Mouse (Mus musculus) stomach, postnatal 0 days (tissue): ENCODE measurements around the gene B4gat1. TPM values are rescaled to one million over a fixed set of nuclear protein-coding genes. Genes with fewer than 3 reads are reported as not detected.

ENCODE experiments used
- ATAC-seq: fragments of 200-750 bp; cut with Nextera tagmentation; 2 replicates; pipeline ENCODE4 v1.8.0; 2017; ENCODE audit not compliant: low FRiP score, low TSS enrichment
- DNase-seq: peaks from one replicate; pipeline ENCODE4 v3.0.0-alpha.2; 2016; ENCODE audit warnings: low spot score
- H3K27ac ChIP-seq: fragments of 300-500 bp; sonication (generic); replicated peaks from 2 replicates; pipeline ENCODE4 v1.5.1; 2014; ENCODE audit warnings: mild to moderate bottlenecking, control low read depth
- H3K27me3 ChIP-seq: fragments of 300-500 bp; sonication (generic); 2 replicates; pipeline ENCODE4 v1.6.1; 2014; ENCODE audit warnings: low read length; ENCODE audit not compliant: control insufficient read depth, insufficient read depth
- H3K36me3 ChIP-seq: fragments of 300-500 bp; sonication (generic); 2 replicates; pipeline ENCODE4 v1.6.1; 2014; ENCODE audit warnings: low read length, mixed read lengths; ENCODE audit not compliant: control insufficient read depth, insufficient read depth
- H3K4me1 ChIP-seq: fragments of 300-500 bp; sonication (generic); replicated peaks from 2 replicates; pipeline ENCODE4 v1.6.1; 2014; ENCODE audit warnings: antibody characterized with exemption; ENCODE audit not compliant: control insufficient read depth, insufficient read depth
- H3K4me2 ChIP-seq: fragments of 300-500 bp; sonication (generic); replicated peaks from 2 replicates; pipeline ENCODE4 v1.6.1; 2014; ENCODE audit warnings: low read depth, mild to moderate bottlenecking, control low read depth, moderate library complexity
- H3K4me3 ChIP-seq: fragments of 300-500 bp; sonication (generic); 2 replicates; pipeline ENCODE4 v1.5.1; 2014; ENCODE audit warnings: low read depth, low read length, control low read depth
- H3K9ac ChIP-seq: fragments of 300-500 bp; sonication (generic); 2 replicates; pipeline ENCODE4 v1.6.1; 2014; ENCODE audit warnings: mild to moderate bottlenecking, low read length, control low read depth, mixed read lengths
- H3K9me3 ChIP-seq: fragments of 300-500 bp; sonication (generic); 2 replicates; pipeline ENCODE4 v1.6.1; 2016; ENCODE audit warnings: low read length; ENCODE audit not compliant: control insufficient read depth
- CTCF ChIP-seq: IDR thresholded peaks from 2 replicates; pipeline ENCODE4 v1.5.1; 2016; ENCODE audit warnings: antibody characterized with exemption, low read depth, mild to moderate bottlenecking, moderate library complexity
- EP300 ChIP-seq: optimal IDR thresholded peaks from 2 replicates; pipeline ENCODE3; 2016; ENCODE audit warnings: antibody characterized with exemption
- WGBS: fragments of 180-500 bp; shearing (Covaris S2); extraction: QIAGEN DNeasy Blood & Tissue Kit; methylation state at CpG from one replicate; pipeline ENCODE4 v1.1.7; 2014; 5-methylcytosine and 5-hydroxymethylcytosine counted together
- polyA plus RNA-seq: library from polyadenylated mRNA; unstranded; fragments of >200 nt; fragmentation: Nextera tagmentation; extraction: Ambion mirVana; gene quantifications from 2 replicates; pipeline ENCODE4 v1.2.1, GENCODE M21; 2015

The B4gat1 gene
- polyA plus RNA-seq, 1 experiment from 2014 or later, result 22.3 TPM

DNA sequence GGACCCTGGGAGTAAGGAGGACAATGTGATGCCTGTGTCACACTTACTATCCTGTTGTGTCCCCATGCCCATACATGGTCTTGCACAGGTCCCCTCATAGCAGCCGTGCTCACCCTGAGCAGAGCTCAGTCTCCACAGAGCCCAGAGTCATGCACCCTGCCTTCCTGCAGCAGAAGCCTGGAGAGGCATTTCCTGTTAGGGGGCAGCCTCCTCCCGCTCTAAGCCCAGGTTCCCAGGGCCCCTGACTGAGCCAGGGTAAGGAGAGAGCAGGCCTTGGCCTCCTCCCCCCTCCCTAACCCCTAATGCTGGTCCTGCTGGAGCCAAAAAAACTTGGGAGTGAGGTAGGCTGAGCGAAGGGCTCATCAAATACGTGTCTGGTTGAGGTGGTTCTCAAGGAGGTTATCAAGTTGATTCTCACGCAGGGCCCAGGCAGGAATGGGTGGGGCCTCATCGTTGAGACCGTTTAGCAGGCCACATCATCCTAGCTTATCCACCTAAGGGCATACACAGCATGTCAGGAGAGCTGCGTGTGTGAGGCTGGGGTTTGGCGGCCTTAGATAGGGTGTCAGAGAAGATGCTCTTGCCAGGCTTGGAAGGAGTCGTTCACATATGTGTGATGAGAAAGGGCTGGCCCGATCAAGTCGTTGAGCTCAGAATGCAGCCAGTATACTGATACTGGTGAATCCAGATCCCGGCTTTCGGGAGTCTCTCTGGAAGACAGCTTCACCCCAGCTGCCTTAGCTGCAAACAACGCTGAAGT lies 28.6 kb downstream of the B4gat1 start:
- Histone ChIP-seq H3K9ac (peak overlapping the region; percentile 41), H3K4me3 (peak overlapping the region; percentile 60), H3K4me2 (peak overlapping the region; percentile 73), H3K27ac (peak overlapping the region; percentile 93), H3K9me3 (no peaks in the 10 kb centered on the region), H3K36me3 (no peaks in the 10 kb centered on the region), H3K27me3 (no peaks in the 10 kb centered on the region; the same call in 1 of the 2 replicates), H3K4me1 (peaks cover 9% of the 10 kb centered on the region; the same call in 1 of the 2 replicates)
- no peak for DNase-seq
- whole genome bisulfite sequencing, result 4% methylated on average over 15 of the region's 15 CpGs
- TF ChIP-seq EP300 (no peak), CTCF (no peak)
- ATAC-seq, result peak; percentile 3; the same call in 1 of the 2 replicates

DNA sequence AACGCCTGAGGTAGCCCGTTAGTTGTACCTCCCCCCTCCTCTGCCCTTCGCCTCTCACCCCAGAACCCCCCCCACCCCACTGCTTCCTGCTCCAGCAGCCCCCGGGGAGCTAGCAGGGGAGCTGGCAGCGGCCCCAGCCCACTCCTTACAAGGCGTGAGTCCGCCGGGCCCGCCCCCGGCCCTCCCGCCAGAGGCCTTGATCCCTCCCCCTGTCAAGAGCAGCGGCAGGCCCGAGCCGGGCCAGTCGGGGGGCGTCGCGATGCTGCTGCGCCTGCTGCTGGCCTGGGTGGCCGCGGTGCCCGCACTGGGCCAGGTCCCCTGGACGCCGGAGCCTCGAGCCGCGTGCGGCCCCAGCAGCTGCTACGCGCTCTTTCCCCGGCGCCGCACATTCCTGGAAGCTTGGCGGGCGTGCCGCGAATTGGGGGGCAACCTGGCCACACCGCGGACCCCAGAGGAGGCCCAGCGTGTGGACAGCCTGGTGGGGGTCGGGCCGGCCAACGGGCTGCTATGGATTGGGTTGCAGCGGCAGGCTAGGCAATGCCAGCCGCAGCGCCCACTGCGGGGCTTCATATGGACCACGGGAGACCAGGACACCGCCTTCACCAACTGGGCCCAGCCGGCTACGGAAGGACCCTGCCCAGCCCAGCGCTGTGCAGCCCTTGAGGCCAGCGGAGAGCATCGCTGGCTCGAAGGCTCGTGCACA lies 29.4 kb downstream of the B4gat1 start, which contains the start of gene Cd248:
Cd248 (plus strand) TSS at position 212 of the 703 bp plus-strand sequence.
- peak within 1 kb of the TSS; percentile 93 for H3K27ac ChIP-seq
- peak within 1 kb of the TSS; percentile 68 for H3K9ac ChIP-seq
- peak within 1 kb of the TSS; percentile 73 for H3K4me2 ChIP-seq
- peak within 1 kb of the TSS; percentile 60 for H3K4me3 ChIP-seq
- no peaks in the 10 kb centered on the region for H3K9me3 ChIP-seq
- no peaks in the 10 kb centered on the region for H3K36me3 ChIP-seq
- H3K27me3 ChIP-seq, result no peaks in the 10 kb centered on the region; the same call in 1 of the 2 replicates
- peaks cover 9% of the 10 kb centered on the region; the same call in 1 of the 2 replicates for H3K4me1 ChIP-seq
- ATAC-seq (peak; percentile 46; the same call in 1 of the 2 replicates), DNase-seq (peak; percentile 70)
- WGBS, result 1% methylated on average over 52 of the region's 56 CpGs
- no peak for TF ChIP-seq CTCF
- TF ChIP-seq EP300, result no peak

DNA sequence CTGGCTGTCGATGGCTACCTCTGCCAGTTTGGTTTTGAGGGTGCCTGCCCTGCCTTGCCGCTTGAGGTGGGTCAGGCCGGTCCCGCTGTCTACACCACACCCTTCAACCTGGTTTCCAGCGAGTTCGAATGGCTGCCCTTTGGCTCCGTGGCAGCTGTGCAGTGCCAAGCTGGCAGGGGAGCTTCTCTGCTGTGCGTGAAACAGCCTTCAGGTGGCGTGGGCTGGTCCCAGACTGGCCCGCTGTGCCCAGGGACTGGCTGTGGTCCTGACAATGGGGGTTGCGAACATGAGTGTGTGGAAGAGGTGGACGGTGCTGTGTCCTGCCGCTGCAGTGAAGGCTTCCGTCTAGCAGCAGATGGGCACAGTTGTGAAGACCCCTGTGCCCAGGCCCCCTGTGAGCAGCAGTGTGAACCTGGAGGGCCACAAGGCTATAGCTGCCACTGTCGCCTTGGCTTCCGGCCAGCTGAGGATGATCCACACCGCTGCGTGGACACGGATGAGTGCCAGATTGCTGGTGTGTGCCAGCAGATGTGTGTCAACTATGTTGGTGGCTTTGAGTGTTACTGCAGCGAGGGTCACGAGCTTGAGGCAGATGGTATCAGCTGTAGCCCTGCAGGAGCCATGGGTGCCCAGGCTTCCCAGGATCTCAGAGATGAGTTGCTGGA lies 30.1 kb downstream of the B4gat1 start:
- peaks cover 9% of the 10 kb centered on the region; the same call in 1 of the 2 replicates for H3K4me1 ChIP-seq
- peak overlapping the region; percentile 68 for H3K9ac ChIP-seq
- DNase-seq (no peak), ATAC-seq (no peak)
- H3K4me3 ChIP-seq, result peak overlapping the region; percentile 60
- H3K27me3 ChIP-seq, result no peaks in the 10 kb centered on the region; the same call in 1 of the 2 replicates
- peak overlapping the region; percentile 93 for H3K27ac ChIP-seq
- no peaks in the 10 kb centered on the region for H3K9me3 ChIP-seq
- TF ChIP-seq CTCF (peak; percentile 23; the same call in 1 of the 2 replicates), EP300 (no peak)
- H3K4me2 ChIP-seq, result peak overlapping the region; percentile 73
- no peaks in the 10 kb centered on the region for H3K36me3 ChIP-seq
- 29% methylated on average over 21 of the region's 21 CpGs for WGBS

DNA sequence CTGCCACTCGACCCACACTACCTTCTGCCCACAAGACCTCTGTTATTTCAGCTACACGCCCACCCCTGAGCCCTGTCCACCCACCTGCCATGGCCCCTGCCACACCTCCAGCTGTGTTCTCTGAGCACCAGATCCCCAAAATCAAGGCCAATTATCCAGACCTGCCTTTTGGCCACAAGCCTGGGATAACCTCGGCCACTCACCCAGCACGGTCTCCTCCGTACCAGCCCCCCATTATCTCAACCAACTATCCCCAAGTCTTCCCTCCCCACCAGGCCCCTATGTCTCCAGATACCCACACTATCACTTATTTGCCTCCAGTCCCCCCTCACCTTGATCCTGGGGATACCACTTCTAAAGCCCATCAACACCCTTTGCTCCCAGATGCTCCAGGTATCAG lies 30.9 kb downstream of the B4gat1 start:
- Histone ChIP-seq H3K36me3 (no peaks in the 10 kb centered on the region), H3K9ac (peak overlapping the region; percentile 68; the same call in 1 of the 2 replicates), H3K4me2 (peak overlapping the region; percentile 73), H3K4me3 (peak overlapping the region; percentile 60), H3K9me3 (no peaks in the 10 kb centered on the region), H3K27me3 (no peaks in the 10 kb centered on the region; the same call in 1 of the 2 replicates), H3K27ac (no peak overlapping the region), H3K4me1 (peaks cover 9% of the 10 kb centered on the region; the same call in 1 of the 2 replicates)
- ATAC-seq, result no peak
- DNase-seq, result no peak
- 84% methylated on average over 5 of the region's 5 CpGs for WGBS
- TF ChIP-seq EP300 (no peak), CTCF (no peak)

DNA sequence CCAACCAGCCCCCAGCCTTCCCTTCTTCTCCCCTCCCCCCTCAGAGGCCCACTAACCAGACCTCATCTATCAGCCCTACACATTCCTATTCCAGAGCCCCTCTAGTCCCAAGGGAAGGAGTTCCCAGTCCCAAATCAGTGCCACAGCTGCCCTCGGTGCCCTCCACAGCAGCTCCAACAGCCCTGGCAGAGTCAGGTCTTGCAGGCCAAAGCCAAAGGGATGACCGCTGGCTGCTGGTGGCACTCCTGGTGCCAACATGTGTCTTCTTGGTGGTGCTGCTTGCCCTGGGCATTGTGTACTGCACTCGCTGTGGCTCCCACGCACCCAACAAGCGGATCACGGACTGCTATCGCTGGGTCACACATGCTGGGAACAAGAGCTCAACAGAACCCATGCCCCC lies 31.4 kb downstream of the B4gat1 start:
- peak overlapping the region; percentile 31; the same call in 1 of the 2 replicates for H3K9ac ChIP-seq
- ATAC-seq, result no peak
- peaks cover 9% of the 10 kb centered on the region; the same call in 1 of the 2 replicates for H3K4me1 ChIP-seq
- TF ChIP-seq CTCF (no peak), EP300 (no peak)
- H3K27me3 ChIP-seq, result no peaks in the 10 kb centered on the region; the same call in 1 of the 2 replicates
- WGBS, result 76% methylated on average over 7 of the region's 7 CpGs
- no peak overlapping the region for H3K27ac ChIP-seq
- no peaks in the 10 kb centered on the region for H3K36me3 ChIP-seq
- DNase-seq, result no peak
- H3K4me2 ChIP-seq, result peak overlapping the region; percentile 73
- H3K4me3 ChIP-seq, result peak overlapping the region; percentile 60
- H3K9me3 ChIP-seq, result no peaks in the 10 kb centered on the region
